Mouse (Mus musculus) CH12.LX (cell line): Measurements from ENCODE around the gene Arhgap18.
A peak's percentile ranks its signal among the peaks of the same experiment; 100 is the strongest.

ENCODE experiments used
- CTCF ChIP-seq, 2 experiments: IDR thresholded peaks in 1 of 2; conservative IDR thresholded peaks in 1 of 2; 2 replicates each; pipeline ENCODE4 v1.5.1; 2011 to 2012; ENCODE audit warnings: low read depth in 2 of 2, low read length in 2 of 2, improper control_type of control experiment in 1 of 2, inconsistent platforms in 1 of 2, mild to moderate bottlenecking in 1 of 2, moderate library complexity in 1 of 2
- EP300 ChIP-seq: IDR thresholded peaks from 2 replicates; pipeline ENCODE4 v1.6.1; 2011; ENCODE audit warnings: low read length, improper control_type of control experiment
- MXI1 ChIP-seq: IDR thresholded peaks from 2 replicates; pipeline ENCODE4 v1.6.1; 2011; ENCODE audit warnings: mild to moderate bottlenecking, low read depth, low read length, improper control_type of control experiment
- POLR2A ChIP-seq: IDR thresholded peaks from 2 replicates; pipeline ENCODE4 v1.6.1; 2011; ENCODE audit warnings: low read depth, mild to moderate bottlenecking, improper control_type of control experiment, low read length
- UBTF ChIP-seq: IDR thresholded peaks from 2 replicates; pipeline ENCODE4 v1.6.1; 2012; ENCODE audit warnings: low read depth, mild to moderate bottlenecking, inconsistent platforms, low read length, improper control_type of control experiment, moderate library complexity
- USF2 ChIP-seq: conservative IDR thresholded peaks from 2 replicates; pipeline ENCODE4 v1.6.1; 2011; ENCODE audit warnings: low read depth, low read length, improper control_type of control experiment

- TF ChIP-seq UBTF (no peak), CTCF (conservative IDR thresholded peaks at IDR 0.05 in 1 of 2, IDR thresholded peaks at IDR 0.05 in 1 of 2; ENCODE audit: low read depth in 2 of 2, low read length in 2 of 2) (peak; percentile 68 to 87), EP300 (no peak), POLR2A (no peak), MXI1 (no peak), USF2 (no peak)
Observed at GRCm38 (mm10) chr10:26919307-26919977, 166.2 kb downstream of the Arhgap18 start.
